Mouse (Mus musculus): Measurements from ENCODE around the gene Kctd6.
A peak's percentile ranks its signal among the peaks of the same experiment; 100 is the strongest.
"Not testable (repeated sequence)": the region's sequence is repeated elsewhere in the genome, so short reads cannot be mapped to it uniquely, and the experiment has no call there.

The Kctd6 gene

GRCm38 (mm10) chr14:8213803-8214224 lies at the start of gene Kctd6:
Kctd6 (plus strand) TSS chr14:8214140.
- DNase-seq (ENCODE audit: low spot score) = peak; percentile 100

- DNase-seq (ENCODE audit: low spot score) = no peak
These were observed 49.5 kb upstream of the Kctd6 start for GRCm38 (mm10) chr14:8164463-8164862.

- peak; percentile 98 for DNase-seq (ENCODE audit: low spot score)
These were observed 41.2 kb upstream of the Kctd6 start, which contains the start of gene Pdhb for GRCm38 (mm10) chr14:8172507-8173410. Pdhb (minus strand) TSS chr14:8173025.

GRCm38 (mm10) chr14:8173542-8174250 lies 40.2 kb upstream of the Kctd6 start:
- DNase-seq (ENCODE audit: low spot score) = not testable (repeated sequence)

GRCm38 (mm10) chr14:8174634-8175033 lies 39.3 kb upstream of the Kctd6 start:
- DNase-seq (ENCODE audit: low spot score) = no peak

GRCm38 (mm10) chr14:8176251-8176650 lies 37.7 kb upstream of the Kctd6 start:
- DNase-seq (ENCODE audit: low spot score) = no peak

DNA sequence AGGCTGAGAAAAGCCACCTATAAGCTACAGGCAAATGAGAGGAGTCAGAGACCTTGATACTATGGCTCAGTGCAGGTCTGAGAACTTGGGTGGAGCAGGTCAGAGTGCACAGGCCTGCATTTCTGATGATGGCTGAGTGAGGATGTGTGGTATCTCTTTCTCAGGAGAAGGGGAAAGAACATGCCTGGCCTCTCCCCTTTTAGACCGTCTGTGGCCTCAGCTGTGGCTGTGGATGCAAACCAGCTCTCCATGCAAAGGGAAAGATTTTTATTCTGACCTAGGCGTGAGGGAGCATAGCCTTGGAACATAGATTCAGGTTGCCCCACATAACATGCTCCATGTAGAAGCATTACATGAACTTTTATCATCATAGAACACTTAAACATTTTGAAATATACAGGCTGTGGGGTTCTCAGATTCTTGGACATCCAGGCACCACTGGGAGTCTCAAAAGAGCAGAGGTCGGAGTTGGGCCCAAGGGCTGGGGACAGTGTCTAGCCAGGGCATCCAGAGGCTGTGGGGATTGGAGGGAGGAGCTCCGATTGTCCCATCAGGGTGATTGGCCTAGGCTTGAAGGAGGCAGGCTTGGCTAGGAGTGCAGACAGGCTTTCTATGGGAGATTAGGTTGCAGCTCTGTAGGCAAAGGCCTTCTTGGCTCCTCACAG lies 33.4 kb upstream of the Kctd6 start:
- DNase-seq (ENCODE audit: low spot score) = no peak

- DNase-seq (ENCODE audit: low spot score) = no peak
These were observed 30.6 kb upstream of the Kctd6 start for GRCm38 (mm10) chr14:8183330-8183729.

GRCm38 (mm10) chr14:8186278-8187045 lies 27.5 kb upstream of the Kctd6 start:
- peak; percentile 27 for DNase-seq (ENCODE audit: low spot score)

DNA sequence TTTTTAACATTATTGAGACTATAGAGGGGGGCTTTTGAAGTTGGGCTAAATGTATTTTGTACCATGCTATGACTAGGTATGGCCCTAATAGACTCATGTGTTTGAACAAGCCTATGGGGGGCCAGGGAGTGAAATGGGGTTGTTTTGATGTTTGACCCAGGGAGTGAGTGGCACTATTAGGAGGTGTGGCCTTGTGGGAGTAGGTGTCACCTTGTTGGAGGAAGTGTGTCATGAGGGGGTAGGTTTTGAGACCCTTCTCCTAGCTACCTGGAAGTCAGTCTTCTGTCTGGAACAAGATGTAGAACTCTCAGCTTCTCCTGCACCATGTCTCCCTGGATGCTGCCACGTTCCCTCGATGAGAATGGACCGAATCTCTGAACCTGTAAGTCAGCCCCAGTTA lies 23.4 kb upstream of the Kctd6 start:
- no peak for DNase-seq (ENCODE audit: low spot score)

DNA sequence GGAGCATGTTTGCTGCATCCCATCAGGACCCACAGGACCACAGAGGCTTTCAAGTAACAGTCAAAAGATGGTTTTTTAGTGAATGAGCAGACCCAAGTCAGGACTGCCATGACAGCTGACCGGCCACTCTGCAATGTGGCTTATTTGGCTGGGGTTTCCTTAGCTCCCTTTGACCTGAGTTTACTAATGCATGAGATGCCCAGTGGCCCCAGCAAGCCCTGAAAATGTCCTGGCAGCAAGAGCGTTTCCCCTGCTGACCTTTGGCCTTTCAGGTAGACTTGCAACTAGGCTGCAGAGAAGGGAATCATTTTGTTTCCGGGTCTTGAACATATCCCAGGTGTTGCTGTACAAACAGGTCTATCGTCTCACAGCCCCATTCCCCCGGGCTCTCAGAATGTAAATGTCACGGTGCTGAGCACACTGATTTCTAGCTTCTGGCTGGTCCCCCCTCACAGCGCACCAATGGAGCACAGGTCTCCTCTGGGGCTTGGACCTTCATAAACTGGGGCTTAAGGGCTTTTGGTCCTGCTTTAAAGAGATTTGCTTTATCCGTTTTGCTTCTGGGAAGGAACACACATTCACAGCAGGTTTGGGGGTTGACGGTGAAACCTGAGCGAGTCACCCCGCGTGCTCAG lies 22.5 kb upstream of the Kctd6 start:
- no peak for DNase-seq (ENCODE audit: low spot score)

DNA sequence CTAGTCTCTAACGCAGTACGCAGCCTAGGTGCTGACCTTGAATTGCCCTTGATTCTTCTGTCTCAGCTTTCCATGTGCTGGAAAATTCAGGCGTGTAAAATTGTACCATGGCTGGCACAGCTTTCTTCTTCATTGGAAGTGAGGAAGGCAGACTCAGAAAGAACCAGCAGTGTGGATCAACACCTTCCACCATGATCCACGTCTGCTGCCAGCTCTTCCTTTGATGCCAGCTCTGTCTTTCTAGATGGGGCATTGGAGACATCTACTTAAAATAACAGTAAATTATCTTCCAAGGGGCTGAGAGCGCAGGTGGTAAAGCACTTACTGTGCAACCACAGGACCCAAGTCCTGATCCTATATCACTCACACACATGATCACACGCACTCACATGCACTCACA lies 21.2 kb upstream of the Kctd6 start:
- no peak for DNase-seq (ENCODE audit: low spot score)

GRCm38 (mm10) chr14:8200769-8201168 lies 13.2 kb upstream of the Kctd6 start:
- no peak for DNase-seq (ENCODE audit: low spot score)

DNA sequence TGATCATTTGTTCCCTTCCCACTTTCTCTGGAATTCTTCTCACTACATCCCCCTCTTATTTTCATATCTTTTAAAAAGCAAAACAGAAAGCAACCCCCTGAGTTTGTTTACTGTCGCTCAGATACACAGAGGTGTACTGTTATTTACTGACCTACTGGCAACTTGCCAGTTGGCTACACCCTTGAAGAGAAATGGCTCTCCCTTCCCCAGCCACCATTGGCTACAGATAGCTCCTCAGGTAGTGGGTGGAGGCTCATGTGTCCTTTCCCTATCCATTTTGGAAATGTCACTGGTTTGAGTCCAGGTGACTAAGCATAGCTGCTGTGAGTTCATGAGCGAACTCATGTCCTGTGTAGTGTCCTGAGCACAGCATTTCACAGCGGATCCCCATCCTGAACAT lies 12.2 kb upstream of the Kctd6 start:
- DNase-seq (ENCODE audit: low spot score) = no peak

DNA sequence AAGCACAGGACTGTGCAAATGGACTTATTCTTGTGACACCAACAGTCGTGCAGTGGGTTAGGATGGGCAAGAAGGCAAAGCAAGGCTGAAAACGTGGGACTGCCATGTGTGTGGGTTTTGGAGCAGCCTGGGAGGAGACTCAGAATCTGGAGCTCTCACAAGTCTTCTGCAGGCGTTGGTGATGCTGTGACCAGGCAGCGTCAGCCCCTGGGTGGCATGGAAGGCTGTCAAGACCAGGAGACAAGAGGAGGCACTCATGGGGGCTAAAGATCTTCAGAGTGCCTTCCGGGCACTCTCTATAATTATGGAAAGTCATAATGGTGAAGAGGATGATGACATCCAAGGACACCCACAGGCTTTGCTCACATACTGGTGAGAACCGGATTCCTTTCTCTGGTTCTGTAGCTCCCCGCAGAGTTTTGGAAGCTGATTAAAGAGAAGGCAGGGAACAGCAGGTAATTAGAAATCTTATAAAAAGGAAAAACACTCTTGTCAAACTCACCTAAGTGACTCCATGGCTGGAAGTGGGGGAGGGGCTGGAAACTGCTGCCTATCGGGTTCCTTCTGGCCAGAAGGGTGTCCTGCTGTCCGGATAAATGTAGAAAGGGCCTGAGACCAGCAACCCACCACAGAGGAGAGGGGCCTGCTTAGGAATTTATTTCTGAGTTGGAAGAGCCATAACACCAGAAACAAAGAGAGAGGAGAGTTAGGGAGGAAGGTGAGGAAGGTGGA lies 7.6 kb upstream of the Kctd6 start:
- DNase-seq (ENCODE audit: low spot score) = no peak

- DNase-seq (ENCODE audit: low spot score) = no peak
These were observed 6.8 kb upstream of the Kctd6 start for GRCm38 (mm10) chr14:8207105-8207504.

GRCm38 (mm10) chr14:8207543-8207942 lies 6.4 kb upstream of the Kctd6 start:
- no peak for DNase-seq (ENCODE audit: low spot score)

DNA sequence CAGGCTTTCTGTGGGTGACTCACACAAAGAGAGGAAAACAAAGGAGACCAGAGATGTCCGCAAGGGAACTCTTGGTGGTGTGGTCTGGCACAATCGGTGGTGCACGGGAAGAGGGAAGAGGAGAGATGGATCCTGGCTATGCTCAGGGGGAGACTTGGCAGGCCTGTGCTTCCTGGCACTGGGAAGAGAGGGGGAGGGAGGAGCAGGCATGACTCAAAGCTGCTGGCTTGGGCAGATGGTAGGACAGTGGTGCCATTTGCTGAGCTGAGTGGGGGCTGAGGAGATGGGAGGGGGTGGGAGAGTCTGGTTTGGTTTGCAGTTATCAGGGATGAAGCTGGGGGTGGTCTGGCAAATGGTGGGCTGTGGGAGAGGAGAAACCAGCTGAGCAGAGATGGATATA lies 5.1 kb upstream of the Kctd6 start:
- no peak for DNase-seq (ENCODE audit: low spot score)

DNA sequence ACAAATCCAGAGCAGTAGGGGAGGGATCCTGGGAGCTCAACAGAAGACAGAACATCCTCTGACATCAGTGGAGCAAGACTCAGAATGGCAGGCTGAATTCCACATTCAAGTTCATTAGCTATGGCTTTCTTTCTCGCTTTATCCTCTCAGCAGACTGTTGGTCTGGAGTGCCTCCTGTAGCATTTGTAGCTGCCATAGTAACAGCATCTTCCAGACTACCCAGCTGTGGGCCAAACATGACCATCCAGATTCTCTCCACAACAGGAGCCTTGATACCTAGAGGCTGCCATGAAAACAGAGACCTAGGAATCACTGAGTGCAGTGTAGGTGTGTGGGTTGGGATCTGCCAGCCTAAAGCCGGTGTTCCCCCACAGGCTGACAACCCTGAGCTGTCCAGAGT lies 4.0 kb upstream of the Kctd6 start:
- no peak for DNase-seq (ENCODE audit: low spot score)

- DNase-seq (ENCODE audit: low spot score) = no peak
These were observed 944 bp upstream of the Kctd6 start for GRCm38 (mm10) chr14:8212996-8213395.
